Mouse (Mus musculus) hindbrain, embryonic 11.5 days (tissue): ENCODE measurements around the gene Tomt. TPM values are rescaled to one million over a fixed set of nuclear protein-coding genes. Genes with fewer than 3 reads are reported as not detected.

Source experiments
- ATAC-seq: fragments of 200-750 bp; cut with Nextera tagmentation; 2 replicates; pipeline ENCODE4 v1.8.0; 2017; ENCODE audit warnings: mild to moderate bottlenecking, moderate TSS enrichment, moderate library complexity; ENCODE audit not compliant: low FRiP score
- DNase-seq: peaks from one replicate; pipeline ENCODE4 v3.0.0-alpha.2; 2015; ENCODE audit warnings: low spot score
- H3K27ac ChIP-seq: fragments of 300-500 bp; sonication (generic); 2 replicates; pipeline ENCODE4 v1.5.1; 2014; ENCODE audit warnings: mild to moderate bottlenecking, low read depth, low read length
- H3K27me3 ChIP-seq: fragments of 300-500 bp; sonication (generic); 2 replicates; pipeline ENCODE4 v1.6.1; 2014; ENCODE audit warnings: mild to moderate bottlenecking, low read length, moderate library complexity, mixed read lengths; ENCODE audit not compliant: control insufficient read depth, insufficient read depth
- H3K36me3 ChIP-seq: fragments of 300-500 bp; sonication (generic); 2 replicates; pipeline ENCODE4 v1.6.1; 2014; ENCODE audit warnings: mild to moderate bottlenecking, low read length, moderate library complexity, mixed read lengths; ENCODE audit not compliant: control insufficient read depth, insufficient read depth
- H3K4me1 ChIP-seq: fragments of 300-500 bp; sonication (generic); replicated peaks from 2 replicates; pipeline ENCODE4 v1.6.1; 2014; ENCODE audit warnings: low read length, mixed read lengths; ENCODE audit not compliant: control insufficient read depth, insufficient read depth
- H3K4me2 ChIP-seq: fragments of 300-500 bp; sonication (generic); replicated peaks from 2 replicates; pipeline ENCODE4 v1.6.1; 2014; ENCODE audit warnings: mild to moderate bottlenecking, low read depth, low read length
- H3K4me3 ChIP-seq: fragments of 300-500 bp; sonication (generic); 2 replicates; pipeline ENCODE4 v1.5.1; 2014; ENCODE audit warnings: low read depth, low read length
- H3K9ac ChIP-seq: fragments of 300-500 bp; sonication (generic); 2 replicates; pipeline ENCODE4 v1.6.1; 2014; ENCODE audit warnings: low read depth, low read length
- H3K9me3 ChIP-seq: fragments of 300-500 bp; sonication (generic); 2 replicates; pipeline ENCODE4 v1.6.1; 2016; ENCODE audit warnings: low read length; ENCODE audit not compliant: control insufficient read depth
- WGBS: fragments of 180-500 bp; shearing (Covaris S2); extraction: QIAGEN DNeasy Blood & Tissue Kit; methylation state at CpG from one replicate; pipeline ENCODE4 v1.1.7; 2014; 5-methylcytosine and 5-hydroxymethylcytosine counted together
- polyA plus RNA-seq: library from polyadenylated mRNA; unstranded; fragments of >200 nt; fragmentation: Nextera tagmentation; extraction: Ambion mirVana; gene quantifications from 2 replicates; pipeline ENCODE4 v1.2.1, GENCODE M21; 2014

Tomt gene
- polyA plus RNA-seq, 1 experiment from 2014 or later = 0.48 TPM

DNA sequence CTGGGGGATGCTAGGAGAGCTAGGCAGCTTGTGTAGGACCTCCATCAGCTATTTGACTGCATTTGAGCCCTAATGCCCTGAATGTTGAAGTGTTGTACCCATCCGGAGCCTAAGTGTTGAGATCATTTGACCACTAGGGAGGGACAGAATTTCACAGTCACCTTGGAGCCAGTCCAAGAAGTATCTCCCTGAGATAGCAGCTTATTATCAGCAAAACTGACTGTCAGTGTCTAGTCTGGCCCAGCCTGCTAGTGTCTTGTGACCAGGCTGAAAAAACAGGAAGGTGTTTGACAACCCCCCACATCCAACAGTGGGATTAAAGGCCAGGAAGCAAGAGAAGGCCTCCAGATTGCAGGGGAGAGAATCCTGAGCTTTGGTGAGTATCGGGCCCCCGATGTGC, 34.9 kb downstream of the Tomt start:
- H3K4me3 ChIP-seq = no peak overlapping the region
- no peak overlapping the region for H3K4me2 ChIP-seq
- no peak overlapping the region for H3K27ac ChIP-seq
- no peaks in the 10 kb centered on the region for H3K9me3 ChIP-seq
- 90% methylated on average over 3 of the region's 3 CpGs for WGBS
- no peak overlapping the region for H3K9ac ChIP-seq
- no peak for ATAC-seq
- no peaks in the 10 kb centered on the region for H3K36me3 ChIP-seq
- no peaks in the 10 kb centered on the region for H3K4me1 ChIP-seq
- H3K27me3 ChIP-seq = no peaks in the 10 kb centered on the region
- DNase-seq = no peak

- no peak within 1 kb of the TSS for H3K4me2 ChIP-seq
- no peaks in the 10 kb centered on the region for H3K9me3 ChIP-seq
- H3K27ac ChIP-seq = no peak within 1 kb of the TSS
- H3K4me3 ChIP-seq = no peak within 1 kb of the TSS
- H3K4me1 ChIP-seq = no peaks in the 10 kb centered on the region
- ATAC-seq (no peak), DNase-seq (no peak)
- H3K9ac ChIP-seq = no peak within 1 kb of the TSS
- no peaks in the 10 kb centered on the region for H3K27me3 ChIP-seq
- WGBS = 66% methylated on average over 2 of the region's 2 CpGs
- H3K36me3 ChIP-seq = no peaks in the 10 kb centered on the region
Observed at GRCm38 (mm10) chr7:101870629-101871028, 35.5 kb downstream of the Tomt start, which contains the start of gene Folr1. Gene Folr1, minus strand, starts transcription at chr7:101870788.

- Histone ChIP-seq H3K36me3 (no peaks in the 10 kb centered on the region), H3K4me3 (no peak overlapping the region), H3K4me2 (no peak overlapping the region), H3K9ac (no peak overlapping the region), H3K4me1 (no peaks in the 10 kb centered on the region), H3K27me3 (no peaks in the 10 kb centered on the region), H3K9me3 (no peaks in the 10 kb centered on the region), H3K27ac (no peak overlapping the region)
- WGBS = 55% methylated on average over 7 of the region's 7 CpGs
- DNase-seq (peak; percentile 10), ATAC-seq (no peak)
Observed at GRCm38 (mm10) chr7:101869163-101869500, 37.0 kb downstream of the Tomt start.

GRCm38 (mm10) chr7:101868241-101869162, 37.7 kb downstream of the Tomt start:
- H3K27ac ChIP-seq = no peak overlapping the region
- no peak overlapping the region for H3K9ac ChIP-seq

GRCm38 (mm10) chr7:101867482-101867881, 38.7 kb downstream of the Tomt start:
- H3K4me3 ChIP-seq = no peak overlapping the region
- H3K27ac ChIP-seq = no peak overlapping the region
- H3K36me3 ChIP-seq = no peaks in the 10 kb centered on the region
- ATAC-seq = no peak
- 100% methylated on average over 4 of the region's 4 CpGs for WGBS
- no peaks in the 10 kb centered on the region for H3K27me3 ChIP-seq
- no peaks in the 10 kb centered on the region for H3K9me3 ChIP-seq
- H3K4me2 ChIP-seq = no peak overlapping the region
- H3K9ac ChIP-seq = no peak overlapping the region
- DNase-seq = no peak
- H3K4me1 ChIP-seq = no peaks in the 10 kb centered on the region

More at GRCm38 (mm10) chr7:101868241-101869162, 37.7 kb downstream of the Tomt start:
- H3K4me3 ChIP-seq = no peak overlapping the region
- no peak for DNase-seq
- no peaks in the 10 kb centered on the region for H3K36me3 ChIP-seq
- H3K27me3 ChIP-seq = no peaks in the 10 kb centered on the region
- 56% methylated on average over 13 of the region's 13 CpGs for WGBS
- H3K4me2 ChIP-seq = no peak overlapping the region
- no peaks in the 10 kb centered on the region for H3K4me1 ChIP-seq
- no peaks in the 10 kb centered on the region for H3K9me3 ChIP-seq
- ATAC-seq = no peak

- Histone ChIP-seq H3K4me2 (no peak overlapping the region), H3K27ac (no peak overlapping the region), H3K4me3 (no peak overlapping the region), H3K9ac (no peak overlapping the region), H3K4me1 (no peaks in the 10 kb centered on the region), H3K36me3 (no peaks in the 10 kb centered on the region), H3K9me3 (no peaks in the 10 kb centered on the region), H3K27me3 (no peaks in the 10 kb centered on the region)
- WGBS = 80% methylated on average over 11 of the region's 11 CpGs
- DNase-seq (no peak), ATAC-seq (no peak)
Observed at GRCm38 (mm10) chr7:101866491-101867265, 39.5 kb downstream of the Tomt start.

GRCm38 (mm10) chr7:101863415-101863814, 42.7 kb downstream of the Tomt start, which contains the start of gene Anapc15:
Gene Anapc15, plus strand, starts transcription at chr7:101863715.
- Histone ChIP-seq H3K4me2 (no peak within 1 kb of the TSS), H3K27me3 (no peaks in the 10 kb centered on the region), H3K27ac (no peak within 1 kb of the TSS), H3K4me3 (no peak within 1 kb of the TSS), H3K36me3 (no peaks in the 10 kb centered on the region), H3K9ac (no peak within 1 kb of the TSS), H3K9me3 (no peaks in the 10 kb centered on the region), H3K4me1 (no peaks in the 10 kb centered on the region)
- ATAC-seq (no peak), DNase-seq (no peak)
- 77% methylated on average over 3 of the region's 3 CpGs for WGBS

DNA sequence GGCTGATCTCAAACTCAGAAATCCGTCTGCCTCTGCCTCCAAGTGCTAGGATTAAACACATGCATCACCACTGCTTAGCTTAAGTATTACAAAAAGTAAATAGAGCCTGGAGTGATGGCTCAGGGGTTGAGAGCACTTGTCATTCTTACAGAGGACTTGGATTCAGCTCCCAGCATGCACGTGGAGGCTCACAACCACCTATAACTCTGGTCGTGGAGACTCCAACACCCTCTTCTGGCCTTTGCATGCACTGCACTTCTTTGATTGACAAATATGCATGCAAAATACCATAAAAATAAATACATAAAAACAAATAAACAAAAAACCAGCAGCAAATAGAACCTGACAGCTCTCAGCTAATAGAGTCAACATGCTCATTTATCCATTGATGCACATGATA, 43.9 kb downstream of the Tomt start:
- H3K4me2 ChIP-seq = no peak overlapping the region
- no peak overlapping the region for H3K9ac ChIP-seq
- no peaks in the 10 kb centered on the region for H3K36me3 ChIP-seq
- no peak for DNase-seq
- no peaks in the 10 kb centered on the region for H3K4me1 ChIP-seq
- H3K9me3 ChIP-seq = no peaks in the 10 kb centered on the region
- 71% methylated on average over 3 of the region's 3 CpGs for WGBS
- no peak overlapping the region for H3K4me3 ChIP-seq
- H3K27me3 ChIP-seq = no peaks in the 10 kb centered on the region
- no peak for ATAC-seq
- no peak overlapping the region for H3K27ac ChIP-seq
